Mouse (Mus musculus): ENCODE measurements around the gene Rpl18a.
"Not testable (repeated sequence)": the region's sequence is repeated elsewhere in the genome, so short reads cannot be mapped to it uniquely, and the experiment has no call there.

The Rpl18a gene

DNA sequence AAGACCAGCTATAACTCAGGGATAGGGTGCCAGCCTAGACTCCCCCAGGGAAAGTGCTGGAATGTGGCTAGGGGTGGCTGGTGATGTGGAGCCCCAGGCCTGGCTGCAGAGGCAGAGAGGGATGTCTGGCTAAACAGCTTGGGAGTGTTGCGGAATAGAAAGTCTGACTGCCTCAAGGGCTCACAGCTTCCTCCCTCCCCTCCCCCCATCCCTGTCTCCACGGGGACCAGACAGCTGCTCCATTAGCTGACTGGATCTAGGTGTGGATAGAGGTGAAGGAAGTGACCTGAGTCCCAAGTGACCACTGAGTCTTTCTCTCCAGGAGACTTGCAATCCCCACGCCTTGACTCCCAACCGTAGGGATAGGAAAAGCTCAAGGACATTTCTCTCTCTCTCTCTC, 5.9 kb upstream of the Rpl18a start:
- no peak for DNase-seq (ENCODE audit: low read depth, low spot score)

- DNase-seq (ENCODE audit: low read depth, low spot score): no peak
These were observed 5.0 kb upstream of the Rpl18a start for GRCm38 (mm10) chr8:70902211-70902610.

DNA sequence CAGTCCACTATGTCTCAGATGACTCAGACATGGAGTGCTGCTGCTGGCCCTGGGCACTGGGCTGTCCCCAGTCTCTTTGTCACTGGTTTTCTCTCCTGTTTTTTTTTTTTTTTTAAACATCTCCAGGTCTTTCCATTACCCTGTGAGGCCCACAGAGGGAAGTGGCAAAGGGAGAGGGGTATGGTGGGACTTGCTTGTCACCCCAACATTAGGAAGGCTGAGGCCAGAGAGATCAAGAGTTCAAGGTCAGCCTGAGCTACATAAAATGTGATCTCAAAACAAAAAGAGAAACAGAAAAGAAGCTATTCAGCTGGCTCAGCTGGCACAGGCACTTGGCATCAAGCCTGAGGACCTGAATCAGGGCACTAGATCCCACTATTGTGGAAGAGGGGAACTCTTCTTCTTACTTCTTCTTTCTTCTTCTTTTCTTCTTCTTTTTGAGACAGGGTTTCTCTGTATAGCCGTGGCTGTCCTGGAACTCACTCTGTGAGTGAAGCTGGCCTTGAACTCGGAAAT, 3.7 kb upstream of the Rpl18a start:
- no peak for DNase-seq (ENCODE audit: low read depth, low spot score)

- no peak for DNase-seq (ENCODE audit: low read depth, low spot score)
These were observed 2.0 kb upstream of the Rpl18a start for GRCm38 (mm10) chr8:70899226-70899625.

DNA sequence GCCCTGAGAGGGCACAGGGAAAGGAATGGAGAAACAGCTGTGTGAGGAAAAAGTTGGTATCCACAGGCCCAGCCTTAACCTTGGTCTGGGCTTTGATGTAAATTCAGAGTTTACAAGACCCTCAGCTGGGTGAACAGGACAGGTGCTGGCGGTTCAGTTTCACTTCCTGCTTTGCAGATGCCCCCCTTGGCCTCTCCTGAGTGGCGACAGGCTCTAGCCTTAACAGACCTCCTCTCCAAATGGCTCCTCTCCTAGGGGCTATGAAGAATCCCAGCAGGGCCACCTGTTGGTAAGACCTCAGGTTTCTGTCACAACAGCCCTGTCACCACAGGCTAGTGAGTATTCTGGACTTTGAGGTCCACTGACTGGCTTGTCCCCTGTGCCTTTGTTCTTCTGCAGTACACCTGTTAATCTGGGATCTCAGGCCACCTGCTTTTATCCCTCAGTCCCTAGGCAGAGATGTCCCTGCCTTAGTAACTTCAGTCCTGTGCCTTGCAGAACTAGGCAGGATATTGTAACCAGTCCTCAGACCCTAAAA, 1.5 kb upstream of the Rpl18a start:
- DNase-seq (ENCODE audit: low read depth, low spot score): no peak

GRCm38 (mm10) chr8:70897681-70898413, 635 bp upstream of the Rpl18a start:
- peak; percentile 89 for DNase-seq (ENCODE audit: low read depth, low spot score)

- DNase-seq (ENCODE audit: low read depth, low spot score): no peak
These were observed 744 bp downstream of the Rpl18a start for GRCm38 (mm10) chr8:70896316-70897020.

DNA sequence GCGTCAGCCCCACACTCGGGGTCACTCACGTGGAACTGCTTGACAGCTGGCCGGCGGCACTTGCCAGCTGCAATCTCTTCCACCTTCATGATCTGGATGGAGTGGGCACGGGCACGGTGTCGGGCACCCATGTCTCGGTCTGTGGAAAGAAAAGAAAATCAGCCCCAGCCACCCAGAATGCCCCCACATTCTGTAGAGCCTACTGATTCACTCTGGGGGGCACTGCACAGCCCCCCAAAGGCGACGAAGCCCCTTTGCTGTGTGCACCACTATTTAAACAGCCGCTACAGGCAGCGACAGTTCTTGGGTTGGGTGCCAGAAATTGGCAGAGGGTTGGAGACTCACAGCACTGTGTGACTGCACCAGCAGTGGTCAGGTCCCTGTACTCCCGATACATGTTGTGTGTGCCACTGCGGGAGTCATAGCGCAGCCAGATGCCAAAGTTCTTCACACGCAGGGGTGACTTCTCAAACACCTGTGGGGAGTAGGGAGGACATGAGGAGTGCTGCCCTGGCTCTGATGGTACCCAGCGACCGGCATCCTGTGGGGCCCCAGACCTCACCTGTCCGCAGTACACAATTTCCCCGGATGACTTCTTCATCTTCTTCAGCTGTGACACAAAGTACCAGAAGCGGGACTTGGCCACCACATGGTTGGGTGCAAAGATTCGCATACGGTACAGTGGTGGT, 1.5 kb downstream of the Rpl18a start:
- not testable (repeated sequence) for DNase-seq (ENCODE audit: low read depth, low spot score)

DNA sequence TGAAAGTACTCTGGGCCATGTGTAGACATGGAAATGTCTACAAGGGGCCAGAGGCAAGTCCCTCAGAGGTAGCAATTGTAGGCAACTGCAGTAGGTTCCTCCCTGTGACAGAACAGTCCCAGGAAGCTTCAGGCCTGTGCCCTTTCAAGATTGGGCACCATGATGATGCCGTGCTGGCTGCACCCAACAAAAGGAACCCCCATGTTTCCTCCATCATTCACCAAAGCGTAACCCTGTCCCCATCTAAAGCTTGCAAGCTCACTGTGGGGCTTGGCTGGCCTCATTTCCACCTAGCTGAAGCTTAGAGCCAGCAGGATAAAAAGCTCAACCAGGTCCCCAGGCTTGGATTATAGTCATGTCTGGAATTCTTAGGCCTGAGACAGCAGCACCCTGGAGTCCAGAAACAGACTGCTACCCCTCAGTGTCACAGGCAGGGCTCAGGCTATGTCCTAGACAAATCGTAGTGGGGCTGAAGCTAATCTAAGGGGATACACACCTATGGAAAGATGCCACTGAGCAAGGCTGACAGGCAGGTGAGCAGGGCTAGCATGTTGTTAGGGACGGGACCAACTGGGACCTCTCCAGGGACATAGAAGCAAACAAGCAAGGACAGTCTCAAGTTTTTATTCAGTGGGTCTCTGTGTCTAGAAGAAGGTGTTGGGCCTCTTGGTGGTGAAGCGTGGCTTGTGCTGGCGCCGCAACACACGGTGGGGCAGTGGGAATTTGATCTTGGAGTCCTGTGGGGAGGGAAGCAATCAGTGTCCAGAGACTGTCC, 2.3 kb downstream of the Rpl18a start:
- no peak for DNase-seq (ENCODE audit: low read depth, low spot score)

GRCm38 (mm10) chr8:70894385-70894720, 2.9 kb downstream of the Rpl18a start:
- no peak for DNase-seq (ENCODE audit: low read depth, low spot score)

DNA sequence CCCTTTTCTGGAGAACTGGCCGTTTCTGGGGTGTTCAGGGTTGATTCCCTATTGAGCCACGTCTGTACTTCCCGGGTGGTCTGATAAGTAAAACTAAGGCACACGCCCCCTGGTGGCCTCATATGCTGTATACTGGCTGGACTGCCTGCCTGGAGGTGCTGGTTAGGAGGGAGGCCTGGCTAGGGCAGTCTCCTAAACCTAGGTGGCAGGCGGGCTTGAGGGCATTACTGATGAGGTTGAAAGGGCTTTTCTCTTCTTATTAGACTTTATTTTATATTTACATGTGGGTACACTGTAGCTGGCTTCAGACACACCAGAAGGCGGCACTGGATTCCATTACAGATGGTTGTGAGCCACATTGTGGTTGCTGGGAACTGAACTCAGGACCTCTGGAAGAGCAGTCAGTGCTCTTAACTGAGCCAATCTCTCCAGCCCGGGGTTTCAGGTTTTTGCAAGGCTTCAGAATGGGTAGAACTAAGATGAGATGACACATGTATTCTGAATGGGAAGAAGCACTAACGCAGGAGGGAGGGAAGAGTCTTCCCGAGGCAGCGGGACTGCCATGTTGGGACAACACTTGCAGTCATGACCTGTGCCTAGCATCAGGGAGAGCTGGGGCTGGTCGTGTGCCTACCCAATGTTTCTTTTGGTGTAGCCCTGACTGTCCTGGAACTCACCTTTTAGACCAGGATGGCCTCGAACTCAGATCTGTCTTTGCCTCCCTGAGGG, 3.4 kb downstream of the Rpl18a start:
- DNase-seq (ENCODE audit: low read depth, low spot score): peak; percentile 82

DNA sequence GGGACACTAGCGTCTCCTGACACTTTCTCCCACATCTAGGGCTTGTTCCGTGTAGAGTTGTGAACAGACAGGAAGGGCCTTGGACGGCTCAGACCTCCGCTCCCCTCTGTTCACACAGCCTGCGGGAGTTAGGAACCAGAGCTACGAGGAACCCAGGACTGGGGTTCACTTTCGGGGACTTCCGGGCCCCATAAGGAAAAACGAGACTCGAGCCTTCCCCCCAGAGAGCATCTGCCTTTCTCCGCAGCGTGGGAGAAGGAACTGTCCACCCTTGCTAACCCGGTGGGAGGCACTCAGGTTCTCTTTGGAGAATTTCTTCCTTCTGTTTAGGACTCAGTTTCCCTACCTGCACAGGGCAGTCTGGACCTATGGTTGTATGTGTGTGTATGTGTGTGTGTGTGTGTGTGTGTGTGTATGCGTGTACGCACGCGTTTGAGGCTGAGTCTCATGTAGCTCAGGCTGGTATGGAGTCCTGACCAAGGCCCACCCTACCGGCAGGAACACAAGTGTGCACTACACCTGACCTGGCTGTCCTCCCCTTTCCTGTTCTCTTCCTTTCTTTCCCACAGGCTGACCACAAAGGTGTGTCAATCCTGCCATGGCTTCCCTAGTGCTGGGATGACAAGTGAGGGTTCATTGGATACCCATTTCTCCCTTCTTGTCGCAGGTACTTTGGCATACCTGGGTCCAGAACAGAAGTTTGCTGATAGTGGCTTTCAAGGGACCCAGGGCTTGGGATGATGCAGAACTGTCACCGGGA, 4.1 kb downstream of the Rpl18a start:
- no peak for DNase-seq (ENCODE audit: low read depth, low spot score)

DNA sequence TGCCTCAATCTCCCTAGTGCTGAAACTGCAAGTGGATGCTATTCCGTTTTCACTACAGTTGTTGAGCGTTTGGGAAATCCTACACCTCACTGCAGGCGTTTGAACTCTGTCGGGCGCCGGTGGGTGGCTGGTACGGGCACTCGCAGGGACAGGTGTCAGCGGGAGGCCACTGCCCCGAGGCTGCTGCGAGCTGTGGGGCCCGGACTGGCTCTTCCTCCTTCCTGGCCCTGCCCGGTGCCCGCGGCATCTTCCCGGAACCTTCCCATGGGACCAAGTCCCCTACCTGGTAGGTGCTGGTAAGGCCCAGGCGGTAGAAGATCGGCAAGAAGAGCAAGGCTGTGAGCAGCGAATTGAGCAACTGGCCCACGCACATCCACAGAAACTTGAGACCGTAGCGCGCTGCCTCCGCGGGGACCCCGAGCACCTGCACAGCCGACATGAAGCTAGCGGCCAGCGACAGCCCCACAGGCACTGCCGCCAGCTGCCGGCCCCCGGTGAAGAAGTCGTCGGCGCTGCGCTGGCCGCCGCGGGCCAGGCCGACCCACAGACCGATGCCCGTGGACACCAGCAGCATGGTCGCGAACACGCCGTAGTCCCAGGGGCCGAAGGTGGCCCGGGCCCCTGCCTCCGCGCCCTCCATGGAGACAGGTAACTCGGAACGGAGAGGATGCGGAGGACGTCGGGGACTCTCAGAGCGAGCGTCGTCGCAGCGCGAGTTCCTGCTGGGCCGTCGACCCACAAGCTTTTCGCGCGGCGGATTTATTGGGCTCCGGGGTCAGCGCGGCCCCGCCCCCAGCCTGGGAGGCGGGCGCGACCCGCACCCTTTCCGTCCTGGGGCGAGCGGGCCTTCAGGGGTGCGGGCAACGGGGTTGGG, 5.0 kb downstream of the Rpl18a start, which contains the start of gene Slc5a5:
TSS of gene Slc5a5 (minus strand) at position 736 of the 874 bp plus-strand sequence.
- DNase-seq (ENCODE audit: low read depth, low spot score): no peak

- no peak for DNase-seq (ENCODE audit: low read depth, low spot score)
These were observed 5.9 kb downstream of the Rpl18a start for GRCm38 (mm10) chr8:70891356-70891755.

DNA sequence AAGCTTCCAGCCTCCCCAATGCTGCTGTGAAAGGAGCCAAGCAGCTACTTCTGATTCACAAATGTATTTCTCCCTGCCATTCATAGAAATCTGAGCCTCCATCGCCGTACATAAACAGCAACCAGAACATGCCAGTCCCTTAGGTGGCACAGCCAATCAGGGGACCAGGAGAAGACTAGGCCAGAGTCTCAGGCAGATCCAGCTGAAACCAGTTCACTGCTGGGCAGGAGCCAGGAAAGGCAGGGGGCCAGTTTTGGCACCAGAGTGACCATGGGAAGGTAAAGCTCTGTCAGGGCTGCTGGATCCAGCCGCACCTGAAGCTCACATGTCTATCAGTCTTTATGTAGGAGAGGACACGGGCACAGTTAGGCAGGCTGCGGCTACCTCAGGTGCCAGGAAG, 6.6 kb downstream of the Rpl18a start:
- no peak for DNase-seq (ENCODE audit: low read depth, low spot score)

GRCm38 (mm10) chr8:70887669-70888068, 9.5 kb downstream of the Rpl18a start:
- peak; percentile 77 for DNase-seq (ENCODE audit: low read depth, low spot score)

DNA sequence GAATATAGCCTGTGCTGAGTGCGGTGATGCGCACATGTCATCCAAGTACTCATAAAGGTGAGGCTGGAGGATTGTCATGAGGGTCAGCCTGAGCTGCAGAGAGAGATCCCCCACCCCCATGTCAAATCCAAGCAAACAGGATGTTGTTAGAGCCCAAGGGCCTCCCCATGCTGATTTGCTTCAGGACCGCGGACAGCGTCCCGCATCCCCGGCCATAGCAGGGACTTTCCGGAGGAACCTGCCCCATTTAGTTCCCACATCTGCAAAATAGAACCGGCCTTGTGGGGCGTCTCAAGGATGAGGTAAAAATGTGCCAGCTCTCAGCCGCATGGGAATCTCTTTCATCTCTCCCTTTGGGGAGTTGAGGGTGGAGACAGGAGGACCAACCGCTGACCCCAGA, 11.6 kb downstream of the Rpl18a start:
- no peak for DNase-seq (ENCODE audit: low read depth, low spot score)

- no peak for DNase-seq (ENCODE audit: low read depth, low spot score)
These were observed 12.5 kb downstream of the Rpl18a start for GRCm38 (mm10) chr8:70884683-70885082.

DNA sequence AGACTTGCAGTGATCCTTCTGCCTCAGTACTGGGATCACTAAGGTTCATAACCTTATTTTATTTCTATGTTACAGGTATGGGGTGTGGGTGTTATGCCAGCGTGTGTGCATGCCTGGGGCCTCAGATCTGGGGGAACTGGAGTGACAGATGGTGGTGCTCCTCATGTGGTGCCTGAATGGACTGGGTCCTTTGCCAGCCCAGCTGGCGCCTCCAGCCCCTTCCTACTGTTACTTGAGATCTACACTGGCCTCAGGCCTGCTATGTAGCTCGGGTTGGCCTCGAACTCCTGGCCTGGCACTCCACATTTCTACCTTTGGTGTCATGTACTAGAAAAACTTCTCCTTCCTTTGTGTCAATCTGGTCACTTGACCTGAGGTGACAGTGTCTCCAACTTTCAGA, 13.0 kb downstream of the Rpl18a start:
- no peak for DNase-seq (ENCODE audit: low read depth, low spot score)
